Mouse (Mus musculus) liver, embryonic 16.5 days (tissue): ENCODE measurements around the gene Bcl11b. TPM values are rescaled to one million over a fixed set of nuclear protein-coding genes. Genes with fewer than 3 reads are reported as not detected.

Experiments used
- ATAC-seq: fragments of 200-750 bp; cut with Nextera tagmentation; 2 replicates; pipeline ENCODE4 v1.8.0; 2017; ENCODE audit warnings: low read depth, mild to moderate bottlenecking, moderate number of reproducible peaks, moderate library complexity
- H3K27ac ChIP-seq: fragments of 300-500 bp; sonication (generic); 2 replicates; pipeline ENCODE4 v1.5.1; 2014; ENCODE audit warnings: mild to moderate bottlenecking, low read length
- H3K27me3 ChIP-seq: fragments of 300-500 bp; sonication (generic); 2 replicates; pipeline ENCODE4 v1.6.1; 2014; ENCODE audit warnings: low read depth, low read length, mixed read lengths; ENCODE audit not compliant: control insufficient read depth, insufficient read depth
- H3K36me3 ChIP-seq: fragments of 300-500 bp; sonication (generic); 2 replicates; pipeline ENCODE4 v1.6.1; 2014; ENCODE audit warnings: mild to moderate bottlenecking; ENCODE audit not compliant: control insufficient read depth, insufficient read depth
- H3K4me1 ChIP-seq: fragments of 300-500 bp; sonication (generic); 2 replicates; pipeline ENCODE4 v1.6.1; 2014; ENCODE audit warnings: low read depth, low read length, mixed read lengths; ENCODE audit not compliant: control insufficient read depth
- H3K4me2 ChIP-seq: fragments of 300-500 bp; sonication (generic); 2 replicates; pipeline ENCODE4 v1.6.1; 2014; ENCODE audit warnings: low read depth, low read length, mixed read lengths
- H3K4me3 ChIP-seq: fragments of 300-500 bp; sonication (generic); 2 replicates; pipeline ENCODE4 v1.5.1; 2014; ENCODE audit warnings: low read depth, mild to moderate bottlenecking, low read length
- H3K9ac ChIP-seq: fragments of 300-500 bp; sonication (generic); 2 replicates; pipeline ENCODE4 v1.6.1; 2014; ENCODE audit warnings: low read depth, low read length
- H3K9me3 ChIP-seq: fragments of 300-500 bp; sonication (generic); replicated peaks from 2 replicates; pipeline ENCODE4 v1.6.1; 2016; ENCODE audit warnings: low read length; ENCODE audit not compliant: control insufficient read depth
- WGBS: fragments of 180-500 bp; shearing (Covaris S2); extraction: QIAGEN DNeasy Blood & Tissue Kit; methylation state at CpG from one replicate; pipeline ENCODE4 v1.1.7; 2014; ENCODE audit not compliant: insufficient replicate concordance; 5-methylcytosine and 5-hydroxymethylcytosine counted together
- polyA plus RNA-seq: library from polyadenylated mRNA; unstranded; fragments of >200 nt; fragmentation: Nextera tagmentation; extraction: Ambion mirVana; gene quantifications from 2 replicates; pipeline ENCODE4 v1.2.1, GENCODE M21; 2015

Bcl11b gene
- polyA plus RNA-seq, 1 experiment from 2014 or later = 0.09 TPM

DNA sequence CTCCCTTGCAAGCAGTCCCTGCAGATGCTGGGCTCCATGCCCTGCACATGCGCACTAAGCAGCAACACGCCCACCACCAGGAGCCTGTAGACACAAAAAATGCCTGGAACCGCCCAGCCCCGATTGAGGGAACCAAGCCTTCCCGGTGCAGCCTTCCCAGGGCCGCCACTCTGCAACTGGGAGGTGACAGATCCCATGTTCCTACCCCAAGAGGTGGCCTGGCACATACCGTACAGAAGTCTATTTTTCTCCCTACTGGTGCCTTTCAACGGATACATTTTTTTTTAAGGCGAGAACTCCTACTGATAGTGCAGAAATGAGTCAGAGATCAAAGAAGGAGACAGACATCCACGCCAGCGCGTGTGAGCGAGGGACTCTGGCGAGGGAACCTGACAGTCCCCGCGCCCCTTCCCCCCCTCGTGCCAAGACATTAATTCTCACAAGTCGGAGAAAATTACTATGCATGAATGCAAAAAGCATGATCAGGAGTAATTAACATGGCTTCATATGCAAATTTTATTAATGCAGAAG is 33.5 kb downstream of the Bcl11b start:
- no peak for ATAC-seq
- 39% methylated on average over 18 of the region's 18 CpGs for WGBS
- Histone ChIP-seq H3K36me3 (no peaks in the 10 kb centered on the region), H3K4me3 (no peak overlapping the region), H3K27ac (no peak overlapping the region), H3K9ac (no peak overlapping the region), H3K27me3 (no peaks in the 10 kb centered on the region), H3K9me3 (no peaks in the 10 kb centered on the region), H3K4me2 (no peak overlapping the region), H3K4me1 (no peaks in the 10 kb centered on the region)

DNA sequence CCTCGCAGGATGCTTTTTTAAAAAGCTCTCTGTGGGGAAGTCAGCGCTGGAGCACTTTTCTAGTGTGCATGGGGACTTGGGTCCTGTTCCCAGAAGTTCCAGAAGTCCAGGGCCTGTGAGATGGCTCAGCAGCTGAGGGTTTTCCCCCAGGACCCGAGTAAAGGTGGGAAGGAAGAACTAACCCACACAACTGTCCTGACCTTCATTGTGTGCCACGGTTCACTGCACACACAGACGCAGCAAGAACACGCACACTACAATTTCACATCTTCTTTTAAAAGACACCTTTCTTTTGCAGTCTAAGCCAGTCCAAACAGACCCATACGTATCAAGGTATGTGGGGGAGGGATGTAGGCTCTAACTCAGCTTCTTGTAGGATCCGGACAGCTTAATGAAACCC is 34.3 kb downstream of the Bcl11b start:
- ATAC-seq = no peak
- H3K9me3 ChIP-seq = no peaks in the 10 kb centered on the region
- H3K4me1 ChIP-seq = no peaks in the 10 kb centered on the region
- 60% methylated on average over 8 of the region's 8 CpGs for WGBS
- H3K27me3 ChIP-seq = no peaks in the 10 kb centered on the region
- H3K27ac ChIP-seq = no peak overlapping the region
- no peak overlapping the region for H3K4me3 ChIP-seq
- H3K9ac ChIP-seq = no peak overlapping the region
- H3K36me3 ChIP-seq = no peaks in the 10 kb centered on the region
- no peak overlapping the region for H3K4me2 ChIP-seq

DNA sequence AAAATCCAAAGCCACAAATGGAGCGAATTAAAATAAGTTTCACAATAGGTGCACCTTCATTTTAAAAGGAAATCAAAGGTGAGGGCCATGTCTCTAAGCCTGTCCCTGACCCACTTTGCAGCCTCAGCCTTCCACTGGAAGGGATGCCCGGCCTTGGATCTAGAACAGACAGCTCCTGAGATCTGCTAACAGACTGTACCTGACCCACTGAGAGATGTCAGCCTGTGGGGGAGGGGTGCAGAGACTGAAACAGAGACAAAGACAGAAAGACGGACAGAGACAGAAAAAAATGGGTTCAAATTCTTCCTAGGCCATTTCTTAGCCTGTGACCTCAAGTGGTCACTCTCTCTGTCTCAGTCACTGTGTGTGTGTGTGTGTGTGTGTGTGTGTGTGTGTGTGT is 35.1 kb downstream of the Bcl11b start:
- no peak overlapping the region for H3K9ac ChIP-seq
- no peaks in the 10 kb centered on the region for H3K9me3 ChIP-seq
- no peak overlapping the region for H3K4me2 ChIP-seq
- H3K4me1 ChIP-seq = no peaks in the 10 kb centered on the region
- no peak overlapping the region for H3K27ac ChIP-seq
- ATAC-seq = no peak
- H3K36me3 ChIP-seq = no peaks in the 10 kb centered on the region
- WGBS = 57% methylated on average over 3 of the region's 3 CpGs
- H3K4me3 ChIP-seq = no peak overlapping the region
- no peaks in the 10 kb centered on the region for H3K27me3 ChIP-seq

DNA sequence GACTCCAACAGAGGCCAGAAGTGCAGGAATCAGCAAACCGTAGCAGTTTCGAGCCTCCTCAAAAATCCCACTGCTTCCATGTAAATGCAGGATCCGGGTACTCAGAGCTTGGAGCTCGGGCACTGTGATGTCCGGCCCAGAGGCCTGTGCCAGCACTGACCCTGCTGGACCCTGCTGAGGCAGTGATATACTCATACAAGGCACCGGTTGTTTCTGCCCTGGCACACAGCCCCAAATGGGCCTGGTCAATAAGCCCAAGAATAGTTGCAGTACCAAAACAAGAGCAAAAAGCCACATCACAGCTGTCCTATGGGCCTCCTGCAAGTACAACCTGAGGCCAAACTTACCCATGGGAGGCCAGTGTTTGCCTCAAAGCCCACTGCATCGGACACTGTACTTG is 36.4 kb downstream of the Bcl11b start:
- Histone ChIP-seq H3K27ac (no peak overlapping the region), H3K27me3 (no peaks in the 10 kb centered on the region), H3K4me3 (no peak overlapping the region), H3K36me3 (no peaks in the 10 kb centered on the region), H3K9ac (no peak overlapping the region), H3K9me3 (no peaks in the 10 kb centered on the region), H3K4me1 (no peaks in the 10 kb centered on the region), H3K4me2 (no peak overlapping the region)
- WGBS = 79% methylated on average over 7 of the region's 7 CpGs
- no peak for ATAC-seq

DNA sequence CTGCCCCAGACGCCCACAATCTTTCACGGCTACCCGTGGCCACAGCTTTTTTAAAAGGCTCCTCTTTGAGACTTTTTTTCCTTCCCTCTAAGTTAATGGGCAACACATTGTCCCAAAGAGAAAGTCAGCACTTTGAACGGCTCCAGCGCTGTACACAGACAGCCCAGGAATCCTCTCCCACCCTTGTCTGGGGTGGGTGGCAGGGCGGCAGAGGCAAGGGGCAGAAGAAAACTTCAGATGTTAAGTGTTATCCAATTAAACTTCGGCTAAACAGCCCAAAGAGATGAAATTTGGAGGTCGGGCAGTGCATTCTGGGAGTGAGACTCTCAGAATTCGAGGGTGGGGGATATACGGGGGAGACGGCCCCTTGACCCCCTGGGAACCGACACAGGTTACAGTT is 38.3 kb downstream of the Bcl11b start:
- no peaks in the 10 kb centered on the region for H3K9me3 ChIP-seq
- H3K9ac ChIP-seq = no peak overlapping the region
- H3K27ac ChIP-seq = no peak overlapping the region
- no peak overlapping the region for H3K4me2 ChIP-seq
- H3K4me1 ChIP-seq = no peaks in the 10 kb centered on the region
- no peaks in the 10 kb centered on the region for H3K27me3 ChIP-seq
- no peak for ATAC-seq
- H3K36me3 ChIP-seq = no peaks in the 10 kb centered on the region
- 70% methylated on average over 12 of the region's 12 CpGs for WGBS
- no peak overlapping the region for H3K4me3 ChIP-seq

DNA sequence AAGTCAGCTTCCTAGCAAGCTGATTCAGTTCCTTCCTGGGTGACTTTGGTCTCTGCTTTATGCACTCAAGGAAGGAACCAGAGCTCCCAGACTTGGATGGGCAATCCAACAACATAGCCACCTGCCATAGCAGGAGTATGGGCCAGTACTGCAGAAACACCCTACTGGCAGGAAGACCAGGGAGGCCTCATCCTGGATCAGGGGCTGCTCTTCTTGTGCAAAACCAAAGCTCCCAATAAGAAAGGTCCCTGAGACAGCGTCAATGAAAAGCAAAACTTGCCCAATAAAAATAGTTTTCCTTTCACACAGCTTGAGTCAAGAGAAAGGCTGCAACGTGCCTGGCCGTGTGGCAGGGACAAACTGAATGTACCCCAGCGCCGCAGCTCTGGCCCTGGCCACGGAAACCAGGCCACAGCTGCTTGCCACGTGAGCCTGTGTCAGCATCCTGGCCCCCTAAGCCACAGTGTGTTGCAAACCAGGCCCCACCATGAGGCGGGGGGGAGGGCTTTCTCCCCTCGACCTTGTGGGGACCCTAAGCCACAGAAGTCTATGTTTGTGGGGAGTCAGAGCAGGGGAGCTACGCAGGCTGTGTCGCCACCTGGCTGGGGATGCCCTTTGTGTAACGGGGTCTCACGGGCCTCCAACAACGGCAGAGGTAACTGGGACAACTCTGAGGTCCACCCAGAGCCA is 38.9 kb downstream of the Bcl11b start:
- Histone ChIP-seq H3K36me3 (no peaks in the 10 kb centered on the region), H3K4me2 (no peak overlapping the region), H3K27ac (no peak overlapping the region), H3K27me3 (no peaks in the 10 kb centered on the region), H3K9me3 (no peaks in the 10 kb centered on the region), H3K9ac (no peak overlapping the region), H3K4me1 (no peaks in the 10 kb centered on the region), H3K4me3 (no peak overlapping the region)
- 63% methylated on average over 14 of the region's 14 CpGs for WGBS
- ATAC-seq = no peak

DNA sequence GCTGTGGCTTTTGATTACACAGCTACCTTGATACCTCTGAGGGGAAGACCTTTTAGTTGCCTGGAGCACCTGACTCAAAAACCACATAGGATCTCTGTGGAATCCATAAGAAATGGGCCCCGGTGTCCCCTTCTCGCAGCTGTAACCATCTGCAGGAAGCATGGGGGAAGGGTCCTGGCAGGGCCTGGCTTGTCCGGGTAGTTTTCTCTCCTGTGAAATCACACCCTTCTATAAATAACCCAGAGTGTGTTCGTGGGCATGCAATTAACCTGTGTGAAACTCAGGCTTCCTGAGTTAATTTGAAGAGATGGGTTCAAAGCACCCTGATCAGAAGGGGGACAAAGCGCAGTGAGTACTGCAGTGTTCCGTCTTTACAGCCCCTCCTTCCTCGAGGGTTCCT is 40.5 kb downstream of the Bcl11b start:
- Histone ChIP-seq H3K9ac (no peak overlapping the region), H3K4me2 (no peak overlapping the region), H3K4me1 (no peaks in the 10 kb centered on the region), H3K9me3 (no peaks in the 10 kb centered on the region), H3K27ac (no peak overlapping the region), H3K27me3 (no peaks in the 10 kb centered on the region), H3K4me3 (no peak overlapping the region), H3K36me3 (no peaks in the 10 kb centered on the region)
- 38% methylated on average over 7 of the region's 7 CpGs for WGBS
- no peak for ATAC-seq

DNA sequence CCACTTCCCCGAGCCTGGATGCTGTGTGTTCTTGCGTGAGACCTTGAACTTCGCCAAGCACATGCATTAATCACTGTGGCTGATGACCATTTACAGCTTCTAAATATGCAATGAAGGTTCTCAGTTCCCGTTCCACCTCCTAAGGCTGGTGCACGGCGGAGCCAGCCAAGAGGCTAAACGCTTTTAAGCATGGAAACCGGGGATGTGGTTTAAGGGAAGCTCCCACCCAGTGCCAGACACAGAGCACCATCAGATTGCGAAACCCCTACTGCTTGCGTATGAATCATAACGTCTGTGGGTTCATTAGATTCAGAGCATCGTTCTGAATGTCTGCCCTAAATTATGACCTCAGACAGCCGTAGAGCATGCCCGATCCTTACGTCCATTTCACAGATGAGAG is 41.6 kb downstream of the Bcl11b start:
- Histone ChIP-seq H3K36me3 (no peaks in the 10 kb centered on the region), H3K27me3 (no peaks in the 10 kb centered on the region), H3K4me2 (no peak overlapping the region), H3K9me3 (no peaks in the 10 kb centered on the region), H3K27ac (no peak overlapping the region), H3K4me3 (no peak overlapping the region), H3K4me1 (no peaks in the 10 kb centered on the region), H3K9ac (no peak overlapping the region)
- no peak for ATAC-seq
- 60% methylated on average over 15 of the region's 15 CpGs for WGBS

DNA sequence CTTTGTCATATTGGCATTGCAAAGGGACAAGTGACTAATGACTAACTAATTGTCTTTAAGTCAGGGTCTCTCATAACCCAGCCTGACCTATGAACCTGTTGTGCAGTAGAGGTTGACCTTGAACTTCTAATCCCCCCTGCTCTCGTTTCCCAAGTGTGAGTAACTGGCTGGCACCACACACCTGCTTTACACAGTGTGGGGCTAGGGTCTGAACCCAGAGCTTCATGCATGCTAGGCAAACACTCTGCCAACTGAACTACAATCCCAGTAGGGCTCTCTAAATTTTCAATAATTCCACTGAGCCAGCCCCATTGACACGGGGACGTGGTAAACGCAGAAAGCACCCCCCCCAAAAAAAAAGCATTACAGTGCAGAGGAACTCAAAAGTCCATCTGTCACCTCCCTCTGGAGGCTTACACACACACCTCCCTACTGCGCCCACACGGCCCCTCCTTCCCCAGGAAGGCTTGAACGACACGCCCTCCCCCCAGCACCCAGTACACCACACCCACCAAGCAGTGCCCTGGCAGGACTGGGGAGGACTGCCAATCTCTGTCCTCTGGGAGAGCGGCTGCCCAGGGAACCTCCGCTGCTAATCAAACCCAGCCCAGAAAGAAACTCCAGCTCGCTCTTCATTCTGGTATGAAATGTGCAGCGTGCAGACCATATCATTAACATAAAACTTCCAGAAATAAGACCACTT is 42.5 kb downstream of the Bcl11b start:
- no peak for ATAC-seq
- Histone ChIP-seq H3K4me1 (no peaks in the 10 kb centered on the region), H3K4me3 (no peak overlapping the region), H3K4me2 (no peak overlapping the region), H3K27me3 (no peaks in the 10 kb centered on the region), H3K9me3 (no peaks in the 10 kb centered on the region), H3K9ac (no peak overlapping the region), H3K27ac (no peak overlapping the region), H3K36me3 (no peaks in the 10 kb centered on the region)
- 48% methylated on average over 12 of the region's 12 CpGs for WGBS
